Mouse (Mus musculus) heart, adult 2 months (tissue): Measurements from ENCODE around the gene Zfp62.

ENCODE experiments used
- CTCF ChIP-seq: fragments of 200-600 bp; IDR thresholded peaks from 2 replicates; pipeline ENCODE4 v1.8.1; 2022; ENCODE audit warnings: antibody characterized with exemption, mild to moderate bottlenecking, moderate library complexity
- POLR2A ChIP-seq: fragments of 200-500 bp; IDR thresholded peaks from 2 replicates; pipeline ENCODE4 v1.6.1; 2011; ENCODE audit warnings: mild to moderate bottlenecking, low read depth, low read length, control low read depth; ENCODE audit not compliant: insufficient read depth

DNA sequence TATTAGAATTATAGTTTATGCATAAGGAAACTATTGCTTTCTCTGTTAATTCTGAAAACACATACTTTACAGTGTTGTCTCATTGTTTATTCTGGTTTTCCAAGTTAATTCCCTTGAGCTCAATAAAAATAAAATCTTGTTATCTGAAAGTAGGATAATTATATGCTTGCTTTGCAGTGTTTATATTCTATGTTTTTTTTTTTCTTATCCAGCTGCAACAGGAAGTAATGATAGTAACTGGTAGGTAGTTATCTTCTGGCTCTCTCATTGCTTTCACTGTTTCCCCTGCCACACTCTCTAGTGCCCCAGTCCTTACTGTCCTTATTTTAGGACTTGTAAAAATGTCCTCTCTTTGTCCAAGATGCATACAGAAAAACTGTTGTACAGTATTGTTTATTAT, 2.4 kb upstream of the Zfp62 start:
- TF ChIP-seq CTCF = no peak
- no peak for TF ChIP-seq POLR2A
